Mouse (Mus musculus): ENCODE measurements around the gene Nrxn3. TPM values are rescaled to one million over a fixed set of nuclear protein-coding genes. Genes with fewer than 3 reads are reported as not detected.

The Nrxn3 gene
- polyA plus RNA-seq, 1 experiment: 0.08 TPM

- DNase-seq (ENCODE audit: low read depth): no peak
Measured at GRCm38 (mm10) chr12:89174306-89175159, 451.9 kb downstream of the Nrxn3 start.

GRCm38 (mm10) chr12:89179970-89180666, 457.4 kb downstream of the Nrxn3 start:
- DNase-seq (ENCODE audit: low read depth): no peak

- DNase-seq (ENCODE audit: low read depth): no peak
Measured at GRCm38 (mm10) chr12:89181157-89181561, 458.5 kb downstream of the Nrxn3 start.

GRCm38 (mm10) chr12:89198764-89199525, 476.3 kb downstream of the Nrxn3 start:
- no peak for DNase-seq (ENCODE audit: low read depth)

GRCm38 (mm10) chr12:89211608-89212007, 488.9 kb downstream of the Nrxn3 start:
- DNase-seq (ENCODE audit: low read depth): no peak

- no peak for DNase-seq (ENCODE audit: low read depth)
Measured at GRCm38 (mm10) chr12:89239826-89240225, 517.1 kb downstream of the Nrxn3 start.

GRCm38 (mm10) chr12:89241554-89241953, 518.9 kb downstream of the Nrxn3 start:
- DNase-seq (ENCODE audit: low read depth): no peak

GRCm38 (mm10) chr12:89242476-89242875, 519.8 kb downstream of the Nrxn3 start:
- no peak for DNase-seq (ENCODE audit: low read depth)

- DNase-seq (ENCODE audit: low read depth): no peak
Measured at GRCm38 (mm10) chr12:89255275-89255892, 532.7 kb downstream of the Nrxn3 start.

- no peak for DNase-seq (ENCODE audit: low read depth)
Measured at GRCm38 (mm10) chr12:89258879-89259278, 536.2 kb downstream of the Nrxn3 start.

GRCm38 (mm10) chr12:89260076-89260475, 537.4 kb downstream of the Nrxn3 start:
- no peak for DNase-seq (ENCODE audit: low read depth)

GRCm38 (mm10) chr12:89262261-89262660, 539.6 kb downstream of the Nrxn3 start:
- DNase-seq (ENCODE audit: low read depth): no peak

GRCm38 (mm10) chr12:89282362-89283343, 560.0 kb downstream of the Nrxn3 start:
- DNase-seq (ENCODE audit: low read depth): no peak

- DNase-seq (ENCODE audit: low read depth): no peak
Measured at GRCm38 (mm10) chr12:89284412-89284811, 561.7 kb downstream of the Nrxn3 start.

GRCm38 (mm10) chr12:89287037-89287436, 564.4 kb downstream of the Nrxn3 start:
- DNase-seq (ENCODE audit: low read depth): no peak

- DNase-seq (ENCODE audit: low read depth): no peak
Measured at GRCm38 (mm10) chr12:89289589-89290274, 567.1 kb downstream of the Nrxn3 start.

- DNase-seq (ENCODE audit: low read depth): no peak
Measured at GRCm38 (mm10) chr12:89290736-89291574, 568.3 kb downstream of the Nrxn3 start.

GRCm38 (mm10) chr12:89302011-89302410, 579.3 kb downstream of the Nrxn3 start:
- peak; percentile 6 for DNase-seq (ENCODE audit: low read depth)

- DNase-seq (ENCODE audit: low read depth): no peak
Measured at GRCm38 (mm10) chr12:89310200-89310599, 587.5 kb downstream of the Nrxn3 start.
